8 mouse cellular contexts compared by ENCODE assay signal in the genomic region with DNA sequence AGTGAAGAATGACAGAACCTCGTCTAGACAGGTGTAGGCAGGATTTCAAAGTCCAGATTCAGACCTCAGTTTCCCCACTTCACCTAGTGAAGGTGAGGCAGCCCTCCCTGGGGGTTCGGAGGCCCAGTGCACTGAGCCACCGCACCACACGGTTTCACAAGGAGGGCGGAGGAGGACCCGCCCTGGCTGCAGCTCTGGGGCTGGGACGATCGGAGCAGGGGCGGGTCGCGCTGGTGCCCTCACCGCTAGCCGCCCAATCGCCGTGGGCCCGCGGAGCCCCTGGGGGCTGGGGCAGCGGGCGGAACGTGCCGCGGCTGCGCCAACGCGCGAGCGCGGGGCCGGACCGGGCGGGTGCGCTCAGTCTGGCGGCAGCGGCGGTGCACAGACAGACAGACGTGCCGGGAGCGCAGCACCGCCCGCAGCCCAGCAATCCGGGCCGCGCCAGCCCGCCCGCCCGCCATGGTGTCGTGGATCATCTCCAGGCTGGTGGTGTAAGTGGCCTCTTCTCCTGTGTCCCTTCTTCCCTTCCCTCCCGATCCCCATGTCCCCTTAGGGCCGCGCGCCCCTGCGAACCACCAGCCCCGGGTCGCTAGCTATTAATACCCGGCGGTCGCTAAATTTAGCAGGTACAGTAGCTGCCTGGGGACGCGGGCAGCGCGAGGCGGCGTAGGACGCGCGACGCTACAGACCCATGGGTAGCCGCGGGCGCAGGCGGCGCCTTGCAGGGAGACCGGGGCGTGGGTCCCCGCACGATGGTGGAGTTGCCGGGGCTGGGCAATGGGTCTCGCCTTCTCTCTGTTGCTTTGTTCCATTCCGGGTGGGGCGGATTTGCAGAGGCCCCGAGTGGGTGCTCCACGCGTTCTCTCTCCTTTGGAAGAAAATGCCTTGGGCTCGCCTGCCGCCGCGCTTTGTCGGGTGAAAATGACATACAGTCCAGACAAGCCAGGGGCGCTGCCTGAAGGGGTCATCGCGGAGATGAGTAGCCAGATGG. TPM values are rescaled to one million over a fixed set of nuclear protein-coding genes. Genes with fewer than 3 reads are reported as not detected.
DNase-seq lines count a peak whose midpoint lies in the region; ATAC-seq and TF ChIP-seq lines count a peak whose summit lies in the region.
"Had no signal": no experiment of that assay in that cellular context is flagged by ENCODE, and none has a peak within 500 bp of the region (broad histone marks: within the 10 kb centered on the region; RNA-seq: fewer than 3 reads in every experiment).

TSS of gene Reep1 (plus strand) at position 51 of the 991 bp plus-strand sequence.

- intact Hi-C loops in gastrocnemius, adult 2 months (cut with DNase I), result loop anchor here (5.0 kb wide), 2 partner anchors 49 to 76 kb away; partner anchors contain the start of gene Kdm3a
- intact Hi-C loops in left cerebral cortex, postnatal 25 days (cut with DNase I), result loop anchor here (2.0 to 5.0 kb wide), 4 partner anchors 34 to 94 kb away; partner anchors contain the start of gene Kdm3a

- H3K4me1 ChIP-seq in hindbrain, embryonic 15.5 days (replicated peaks), result peaks cover 35% of the 10 kb centered on the region
- peaks cover 19% of the 10 kb centered on the region for H3K4me1 ChIP-seq in midbrain, embryonic 10.5 days
- no peaks in the 10 kb centered on the region for H3K4me1 ChIP-seq in stomach, postnatal 0 days (replicated peaks; ENCODE audit: control insufficient read depth, insufficient read depth)

- peak; percentile 90 for ATAC-seq in hindbrain, embryonic 15.5 days (ENCODE audit: low FRiP score, low read depth)
- ATAC-seq in stomach, postnatal 0 days (ENCODE audit: low FRiP score, low TSS enrichment), result peak; percentile 85

- no peak for TF ChIP-seq EP300 in stomach, postnatal 0 days (optimal IDR thresholded peaks at IDR 0.05)

- H3K9ac ChIP-seq in hindbrain, embryonic 15.5 days, result peak within 1 kb of the TSS; percentile 86
- H3K9ac ChIP-seq in stomach, postnatal 0 days (ENCODE audit: low read length), result peak within 1 kb of the TSS; percentile 57

- under 1% methylated on average over 83 of the region's 91 CpGs for WGBS in hindbrain, embryonic 15.5 days
- WGBS in midbrain, embryonic 10.5 days, result under 1% methylated on average over 91 of the region's 91 CpGs
- WGBS in stomach, postnatal 0 days, result under 1% methylated on average over 70 of the region's 91 CpGs

- H3K27me3 ChIP-seq in hindbrain, embryonic 15.5 days, result no peaks in the 10 kb centered on the region
- peaks cover 38% of the 10 kb centered on the region for H3K27me3 ChIP-seq in midbrain, embryonic 10.5 days (ENCODE audit: low read depth, poor library complexity, severe bottlenecking)
- no peaks in the 10 kb centered on the region for H3K27me3 ChIP-seq in stomach, postnatal 0 days (ENCODE audit: control insufficient read depth, insufficient read depth, low read length)

- peak within 1 kb of the TSS; percentile 94 for H3K27ac ChIP-seq in gastrocnemius, adult 2 months
- H3K27ac ChIP-seq in hindbrain, embryonic 15.5 days (replicated peaks), result peak within 1 kb of the TSS; percentile 92
- H3K27ac ChIP-seq in midbrain, embryonic 10.5 days (replicated peaks), result peak within 1 kb of the TSS; percentile 86
- no peak within 1 kb of the TSS; the same call in 1 of the 2 replicates for H3K27ac ChIP-seq in stomach, postnatal 0 days (replicated peaks)

- DNase-seq in adrenal gland, postnatal 25 days, result peak; percentile 84
- DNase-seq in cerebellum, postnatal 36 days, result peak; percentile 67 to 79
- DNase-seq in gastrocnemius, adult 2 months, result peak; percentile 86
- DNase-seq in left cerebral cortex, postnatal 25 days (ENCODE audit: low spot score in 2 of 2), result peak; percentile 70 to 72
- peak; percentile 75 for DNase-seq in midbrain, embryonic 10.5 days (ENCODE audit: low spot score)
- DNase-seq in stomach, postnatal 0 days (ENCODE audit: low spot score), result peak; percentile 52

- H3K9me3 ChIP-seq in hindbrain, embryonic 15.5 days, result no peaks in the 10 kb centered on the region
- H3K9me3 ChIP-seq in midbrain, embryonic 10.5 days (replicated peaks), result no peaks in the 10 kb centered on the region
- no peaks in the 10 kb centered on the region for H3K9me3 ChIP-seq in stomach, postnatal 0 days (ENCODE audit: control insufficient read depth, low read length)

- 0 out of 2 replicates have a peak, but pooled peaks cover 6% of the 10 kb centered on the region for H3K36me3 ChIP-seq in hindbrain, embryonic 15.5 days
- no peaks in the 10 kb centered on the region for H3K36me3 ChIP-seq in midbrain, embryonic 10.5 days
- no peaks in the 10 kb centered on the region for H3K36me3 ChIP-seq in stomach, postnatal 0 days (ENCODE audit: control insufficient read depth, insufficient read depth, low read length)

- H3K4me3 ChIP-seq in gastrocnemius, adult 2 months, result peak within 1 kb of the TSS; percentile 81
- peak within 1 kb of the TSS; percentile 65 for H3K4me3 ChIP-seq in hindbrain, embryonic 15.5 days
- H3K4me3 ChIP-seq in midbrain, embryonic 10.5 days, result peak within 1 kb of the TSS; percentile 83
- H3K4me3 ChIP-seq in stomach, postnatal 0 days (ENCODE audit: low read depth, low read length), result peak within 1 kb of the TSS; percentile 55

- peak within 1 kb of the TSS; percentile 67 for H3K4me2 ChIP-seq in hindbrain, embryonic 15.5 days
- H3K4me2 ChIP-seq in stomach, postnatal 0 days (replicated peaks; ENCODE audit: low read depth), result peak within 1 kb of the TSS; percentile 88

- no peak for TF ChIP-seq CTCF in gastrocnemius, adult 2 months (IDR thresholded peaks at IDR 0.05)
- TF ChIP-seq CTCF in stomach, postnatal 0 days (IDR thresholded peaks at IDR 0.05; ENCODE audit: low read depth), result peak; percentile 18; the same call in 1 of the 2 replicates

RNA-seq across cellular contexts. Expression of gene Reep1, which starts in this region (rescaled TPM):
- 5.6 and 7.6 TPM in 2 replicates for total RNA-seq in adrenal gland, postnatal 25 days (2021)
- total RNA-seq in gastrocnemius, adult 2 months (2021), result 10 to 100 TPM; 52.8 to 59.4 TPM
- 277 and 312 TPM in 2 replicates for polyA plus RNA-seq in hindbrain, embryonic 15.5 days (2015; fragmentation: Nextera tagmentation; extraction: Ambion mirVana)
- total RNA-seq in left cerebral cortex, postnatal 25 days (2021), result 10 to 100 TPM; 96.9 to 98.7 TPM
- 33.3 and 53.5 TPM in 2 replicates for polyA plus RNA-seq in midbrain, embryonic 10.5 days (2016; fragmentation: Nextera tagmentation; extraction: Ambion mirVana)
- polyA plus RNA-seq in stomach, postnatal 0 days (2015; fragmentation: Nextera tagmentation; extraction: Ambion mirVana), result 6.7 and 7.5 TPM in 2 replicates
- total RNA-seq: neutrophil, adult 5-6 weeks had no signal
